13 mouse cellular contexts compared by ENCODE assay signal in the genomic region with DNA sequence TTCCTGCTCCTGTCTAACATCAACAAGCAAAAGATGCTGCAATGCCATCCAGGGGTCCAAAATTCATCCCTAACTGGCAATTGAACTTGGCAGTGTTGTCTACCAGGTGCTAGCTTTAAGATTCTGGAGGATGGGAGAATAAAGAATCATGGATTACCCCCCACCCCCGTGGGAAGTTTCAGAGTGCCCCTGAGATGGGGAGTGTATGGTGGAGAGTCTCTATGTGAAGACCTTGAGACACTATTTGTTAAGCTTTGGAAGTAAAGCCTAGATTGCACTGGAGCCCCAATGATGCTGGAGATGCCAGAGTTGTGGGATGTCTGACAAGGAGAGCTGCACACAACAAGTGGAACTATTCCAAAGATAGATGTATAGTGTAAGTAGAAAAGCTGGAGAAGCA.
"Had no signal": no experiment of that assay in that cellular context is flagged by ENCODE, and none has a peak within 500 bp of the region (broad histone marks: within the 10 kb centered on the region; RNA-seq: fewer than 3 reads in every experiment).

No protein-coding gene starts in this region.

- DNase-seq: cerebellum, adult 9-10 months; cerebellum, adult 9-11 months; cerebellum, postnatal 14 days; cerebellum, postnatal 25 days; cerebellum, postnatal 36 days; embryo, embryonic 11 days; forebrain, postnatal 0 days; gastrocnemius, adult 2 months; gastrocnemius, postnatal 10 days; gastrocnemius, postnatal 14 days; gastrocnemius, postnatal 25 days; gastrocnemius, postnatal 36 days; heart, adult 2 months had no signal
